Mouse (Mus musculus) forebrain, embryonic 12.5 days (tissue): ENCODE results near the gene Hif1an. TPM values are rescaled to one million over a fixed set of nuclear protein-coding genes. Genes with fewer than 3 reads are reported as not detected.

Experiments
- ATAC-seq: fragments of 200-750 bp; cut with Nextera tagmentation; 2 replicates; pipeline ENCODE4 v1.8.0; 2017; ENCODE audit warnings: moderate TSS enrichment; ENCODE audit not compliant: low FRiP score
- H3K27ac ChIP-seq: fragments of 300-500 bp; sonication (generic); 2 replicates; pipeline ENCODE4 v1.5.1; 2016; ENCODE audit warnings: mild to moderate bottlenecking
- H3K27me3 ChIP-seq: fragments of 300-500 bp; sonication (generic); 2 replicates; pipeline ENCODE4 v1.6.1; 2016; ENCODE audit warnings: mild to moderate bottlenecking
- H3K36me3 ChIP-seq: fragments of 300-500 bp; sonication (generic); replicated peaks from 2 replicates; pipeline ENCODE4 v1.6.1; 2016; ENCODE audit warnings: mild to moderate bottlenecking
- H3K4me1 ChIP-seq: fragments of 300-500 bp; sonication (generic); 2 replicates; pipeline ENCODE4 v1.6.1; 2016
- H3K4me2 ChIP-seq: fragments of 300-500 bp; sonication (generic); 2 replicates; pipeline ENCODE4 v1.6.1; 2016; ENCODE audit warnings: mild to moderate bottlenecking, moderate library complexity
- H3K4me3 ChIP-seq: fragments of 300-500 bp; sonication (generic); replicated peaks from 2 replicates; pipeline ENCODE4 v1.5.1; 2016; ENCODE audit warnings: mild to moderate bottlenecking
- H3K9ac ChIP-seq: fragments of 300-500 bp; sonication (generic); 2 replicates; pipeline ENCODE4 v1.6.1; 2016; ENCODE audit warnings: mild to moderate bottlenecking
- H3K9me3 ChIP-seq: fragments of 300-500 bp; sonication (generic); 2 replicates; pipeline ENCODE4 v1.6.1; 2016
- WGBS: fragments of 180-500 bp; shearing (Covaris S2); methylation state at CpG from one replicate; pipeline ENCODE4 v1.1.7; 2016; 5-methylcytosine and 5-hydroxymethylcytosine counted together
- polyA plus RNA-seq: library from polyadenylated mRNA; unstranded; fragments of >200 nt; fragmentation: Nextera tagmentation; extraction: Ambion mirVana; gene quantifications from 2 replicates; pipeline ENCODE4 v1.2.1, GENCODE M21; 2016

Hif1an gene
- 46.5 and 48.9 TPM in 2 replicates for polyA plus RNA-seq

- H3K27me3 ChIP-seq, result peaks cover 17% of the 10 kb centered on the region
- H3K9ac ChIP-seq, result peak within 1 kb of the TSS; percentile 59
- peak within 1 kb of the TSS; percentile 80 for H3K4me3 ChIP-seq
- ATAC-seq, result peak; percentile 99
- WGBS, result under 1% methylated on average over 33 of the region's 33 CpGs
- peaks cover 17% of the 10 kb centered on the region for H3K4me1 ChIP-seq
- H3K4me2 ChIP-seq, result peak within 1 kb of the TSS; percentile 77
- H3K9me3 ChIP-seq, result no peaks in the 10 kb centered on the region
- H3K36me3 ChIP-seq, result peaks cover 26% of the 10 kb centered on the region
- peak within 1 kb of the TSS; percentile 62 for H3K27ac ChIP-seq
Measured at GRCm38 (mm10) chr19:44562652-44563206, at the start of gene Hif1an. Gene Hif1an (plus strand): TSS chr19:44562850.

- Histone ChIP-seq H3K9me3 (no peaks in the 10 kb centered on the region), H3K4me3 (peak overlapping the region; percentile 13), H3K4me2 (peak overlapping the region; percentile 32), H3K27me3 (peaks cover 98% of the 10 kb centered on the region), H3K27ac (peak overlapping the region; percentile 82), H3K9ac (peak overlapping the region; percentile 21), H3K4me1 (peaks cover 64% of the 10 kb centered on the region), H3K36me3 (no peaks in the 10 kb centered on the region)
- no peak for ATAC-seq
- 5% methylated on average over 11 of the region's 11 CpGs for WGBS
Measured at GRCm38 (mm10) chr19:44513054-44513833, 49.4 kb upstream of the Hif1an start.

DNA sequence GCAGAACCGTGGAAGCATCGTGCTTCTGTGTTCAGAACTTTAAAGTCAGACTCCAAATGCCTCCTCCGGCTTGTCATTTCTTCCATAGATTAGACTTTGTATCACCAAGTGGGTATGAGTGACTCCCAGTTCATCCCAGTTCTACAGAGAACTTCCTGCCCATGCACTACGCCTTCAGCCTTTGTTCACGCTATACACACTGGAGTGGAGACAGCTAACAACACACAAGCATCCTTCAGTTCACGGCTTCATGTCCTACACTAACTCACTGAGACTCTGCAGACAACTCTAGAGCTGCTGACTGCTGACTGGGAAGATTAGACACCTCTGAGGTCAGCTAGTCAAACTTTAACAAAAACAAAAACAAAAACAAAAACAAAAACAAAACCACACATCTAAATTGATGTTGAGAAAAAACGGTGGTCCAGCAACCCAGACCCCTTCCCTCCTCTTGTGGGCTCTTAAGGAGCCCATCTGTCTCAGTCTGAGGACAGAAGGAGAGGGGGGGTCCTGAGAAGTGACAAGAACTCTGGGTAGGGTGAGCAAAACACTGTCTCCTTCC, 48.6 kb upstream of the Hif1an start:
- no peaks in the 10 kb centered on the region for H3K9me3 ChIP-seq
- 0 out of 2 replicates have a peak overlapping the region, but pooled peaks have one; percentile 13 for H3K4me3 ChIP-seq
- no peak overlapping the region for H3K9ac ChIP-seq
- 11% methylated on average over 7 of the region's 7 CpGs for WGBS
- H3K36me3 ChIP-seq, result no peaks in the 10 kb centered on the region
- H3K27ac ChIP-seq, result peak overlapping the region; percentile 82
- H3K4me2 ChIP-seq, result peak overlapping the region; percentile 32
- ATAC-seq, result no peak
- H3K4me1 ChIP-seq, result peaks cover 66% of the 10 kb centered on the region
- H3K27me3 ChIP-seq, result peaks cover 98% of the 10 kb centered on the region

DNA sequence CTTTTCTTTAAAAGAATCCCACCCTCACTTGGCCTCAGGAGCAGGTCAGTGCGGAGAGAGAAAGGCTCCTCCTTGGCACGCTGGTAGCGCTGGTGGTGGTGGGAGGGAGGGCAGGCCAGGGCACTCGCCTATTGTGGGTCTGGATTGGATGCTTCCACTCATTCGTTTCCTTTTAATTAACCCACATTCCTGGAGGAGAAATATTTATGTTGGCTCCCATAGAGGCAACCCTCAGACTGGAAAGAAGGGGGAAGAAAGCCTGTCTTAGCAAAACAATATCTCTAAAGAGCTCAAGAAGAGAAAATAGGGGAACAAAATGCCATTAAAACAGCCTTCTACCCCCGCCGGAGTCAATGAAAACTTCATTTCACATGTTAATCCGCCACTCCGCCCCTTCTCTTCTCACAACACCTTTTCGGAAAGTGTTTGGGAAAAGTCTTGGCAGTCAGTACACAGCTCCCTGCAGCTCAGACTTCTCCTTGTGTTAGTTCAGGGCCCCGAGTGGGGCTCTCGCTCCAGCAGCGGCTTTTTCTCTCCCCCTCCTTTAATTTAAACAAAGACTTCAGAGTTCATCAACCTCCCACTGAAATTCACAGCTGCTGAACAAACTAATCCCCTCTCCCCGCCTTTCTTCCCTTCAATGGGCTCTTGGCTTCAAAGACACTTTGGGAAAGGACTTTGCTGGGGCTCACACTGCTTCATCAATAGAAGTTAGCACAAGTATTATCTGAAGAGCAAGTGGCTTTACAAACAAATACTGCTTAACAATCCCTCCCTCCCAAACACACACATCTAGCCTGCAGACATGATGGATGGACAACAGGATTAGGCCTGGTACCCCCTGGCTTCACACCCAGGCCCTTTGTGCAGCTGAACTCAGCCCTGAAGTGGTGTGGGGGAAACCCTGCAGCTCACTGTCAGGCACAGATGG, 47.9 kb upstream of the Hif1an start:
- no peak overlapping the region for H3K4me3 ChIP-seq
- H3K4me2 ChIP-seq, result peak overlapping the region; percentile 32
- H3K9ac ChIP-seq, result no peak overlapping the region
- H3K36me3 ChIP-seq, result no peaks in the 10 kb centered on the region
- H3K27ac ChIP-seq, result peak overlapping the region; percentile 82
- H3K27me3 ChIP-seq, result peaks cover 96% of the 10 kb centered on the region
- peak; percentile 80 for ATAC-seq
- H3K4me1 ChIP-seq, result peaks cover 66% of the 10 kb centered on the region
- 2% methylated on average over 14 of the region's 14 CpGs for WGBS
- H3K9me3 ChIP-seq, result no peaks in the 10 kb centered on the region

GRCm38 (mm10) chr19:44515769-44516168, 46.9 kb upstream of the Hif1an start:
- Histone ChIP-seq H3K36me3 (no peaks in the 10 kb centered on the region), H3K9ac (0 out of 2 replicates have a peak overlapping the region, but pooled peaks have one; percentile 21), H3K9me3 (no peaks in the 10 kb centered on the region), H3K4me3 (no peak overlapping the region), H3K4me1 (peaks cover 57% of the 10 kb centered on the region), H3K27ac (peak overlapping the region; percentile 70), H3K4me2 (no peak overlapping the region), H3K27me3 (peaks cover 95% of the 10 kb centered on the region)
- ATAC-seq, result no peak
- 20% methylated on average over 6 of the region's 6 CpGs for WGBS

DNA sequence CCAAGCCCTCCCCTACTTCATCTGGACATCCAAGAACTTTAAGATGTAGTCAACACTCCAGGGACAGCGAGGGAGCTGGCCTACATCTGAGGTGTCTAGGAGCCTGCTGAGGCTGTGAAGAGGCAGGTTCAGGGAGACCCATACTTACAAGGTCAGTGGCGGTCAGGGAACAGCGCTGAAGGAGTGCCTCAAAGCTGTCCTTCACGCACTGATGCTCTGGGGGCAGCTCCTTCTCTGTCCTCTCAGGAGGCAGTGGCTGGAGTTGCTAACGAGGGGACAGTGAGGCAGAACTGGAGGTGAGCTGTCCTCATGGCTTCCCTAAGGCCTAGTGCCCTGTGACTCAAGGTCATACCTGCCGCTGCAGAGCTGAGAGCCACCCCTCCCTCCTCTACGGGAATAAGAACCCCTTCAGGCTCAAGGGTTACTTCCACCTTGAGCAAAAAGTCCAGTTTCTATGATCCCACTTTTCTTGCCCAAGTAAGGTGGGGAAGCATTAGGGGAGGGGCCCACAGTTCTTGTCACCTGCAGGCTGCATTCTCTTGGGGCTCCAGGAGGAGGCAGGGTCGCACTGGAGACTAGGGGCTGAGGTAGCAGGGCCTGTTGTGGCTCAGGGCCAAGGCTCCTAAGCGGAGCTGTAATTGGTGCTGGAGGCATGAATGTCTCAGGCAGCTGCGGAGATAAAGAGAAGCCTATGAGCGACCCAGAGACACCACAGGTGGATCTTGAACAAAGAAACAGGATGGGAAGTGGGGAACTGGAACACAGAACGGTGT, 44.5 kb upstream of the Hif1an start:
- H3K27ac ChIP-seq, result peak overlapping the region; percentile 46; the same call in 1 of the 2 replicates
- H3K9ac ChIP-seq, result no peak overlapping the region
- H3K9me3 ChIP-seq, result no peaks in the 10 kb centered on the region
- WGBS, result 36% methylated on average over 12 of the region's 12 CpGs
- H3K27me3 ChIP-seq, result peaks cover 89% of the 10 kb centered on the region
- peaks cover 34% of the 10 kb centered on the region for H3K4me1 ChIP-seq
- ATAC-seq, result no peak
- no peaks in the 10 kb centered on the region for H3K36me3 ChIP-seq
- no peak overlapping the region for H3K4me2 ChIP-seq
- H3K4me3 ChIP-seq, result no peak overlapping the region

DNA sequence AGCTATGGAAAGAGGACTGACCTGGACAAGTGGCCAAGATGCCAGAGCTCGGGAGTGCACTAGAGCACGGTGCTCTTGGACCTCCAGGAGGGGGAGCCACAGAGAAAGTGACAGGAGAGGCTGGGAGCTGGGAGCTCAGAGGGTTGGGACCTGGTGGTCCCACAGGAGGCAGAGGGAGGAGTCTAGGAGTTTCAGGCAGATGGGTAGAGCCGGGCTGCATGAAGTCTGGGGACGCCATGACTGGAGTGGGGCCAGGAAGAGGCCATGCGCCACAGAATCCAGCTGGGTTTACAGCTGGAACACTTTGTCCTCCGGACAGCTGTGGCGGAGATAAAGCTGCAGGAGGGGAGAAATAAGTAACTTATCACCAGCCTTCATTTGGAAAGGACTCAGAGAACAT, 43.5 kb upstream of the Hif1an start:
- no peak for ATAC-seq
- WGBS, result 29% methylated on average over 7 of the region's 7 CpGs
- no peak overlapping the region for H3K4me2 ChIP-seq
- no peak overlapping the region for H3K9ac ChIP-seq
- H3K27me3 ChIP-seq, result peaks cover 89% of the 10 kb centered on the region
- 0 out of 2 replicates have a peak overlapping the region, but pooled peaks have one; percentile 4 for H3K27ac ChIP-seq
- peaks cover 24% of the 10 kb centered on the region for H3K4me1 ChIP-seq
- H3K4me3 ChIP-seq, result no peak overlapping the region
- H3K9me3 ChIP-seq, result no peaks in the 10 kb centered on the region
- no peaks in the 10 kb centered on the region for H3K36me3 ChIP-seq

DNA sequence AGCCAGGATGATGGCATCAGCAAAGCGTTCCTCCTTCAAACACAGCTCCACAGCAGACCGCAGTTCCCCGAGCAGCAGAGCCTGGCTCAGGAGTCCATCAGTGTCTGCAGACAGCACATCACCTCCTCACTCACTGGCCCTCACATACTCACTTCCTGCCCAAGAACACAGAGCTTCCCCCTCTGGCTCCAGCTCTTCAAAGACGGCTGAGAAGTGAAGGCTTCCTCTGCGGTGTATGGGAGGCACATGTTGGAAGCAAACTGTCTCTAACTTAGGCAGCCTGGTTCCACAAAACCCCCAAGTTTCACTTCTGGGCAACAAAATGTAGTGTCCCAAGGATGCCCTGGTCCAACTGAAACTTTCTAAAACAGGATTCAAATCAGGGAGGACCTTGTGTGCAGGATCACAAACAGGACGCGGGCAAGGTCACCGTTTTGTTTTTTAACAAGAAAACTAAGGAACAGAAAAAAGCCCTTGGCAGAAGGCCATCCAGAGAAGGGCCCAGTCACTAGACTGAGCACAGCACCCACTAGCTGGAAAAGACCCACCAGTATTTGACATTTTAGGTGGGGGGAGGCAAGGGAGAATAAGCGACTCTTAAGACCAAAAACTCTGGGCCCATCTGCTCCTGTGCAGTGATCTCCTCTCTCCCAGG, 37.0 kb upstream of the Hif1an start:
- H3K4me3 ChIP-seq, result no peak overlapping the region
- ATAC-seq, result no peak
- no peaks in the 10 kb centered on the region for H3K4me1 ChIP-seq
- H3K36me3 ChIP-seq, result no peaks in the 10 kb centered on the region
- 84% methylated on average over 9 of the region's 9 CpGs for WGBS
- no peak overlapping the region for H3K4me2 ChIP-seq
- H3K9ac ChIP-seq, result no peak overlapping the region
- no peaks in the 10 kb centered on the region for H3K9me3 ChIP-seq
- H3K27me3 ChIP-seq, result peaks cover 83% of the 10 kb centered on the region
- no peak overlapping the region for H3K27ac ChIP-seq

DNA sequence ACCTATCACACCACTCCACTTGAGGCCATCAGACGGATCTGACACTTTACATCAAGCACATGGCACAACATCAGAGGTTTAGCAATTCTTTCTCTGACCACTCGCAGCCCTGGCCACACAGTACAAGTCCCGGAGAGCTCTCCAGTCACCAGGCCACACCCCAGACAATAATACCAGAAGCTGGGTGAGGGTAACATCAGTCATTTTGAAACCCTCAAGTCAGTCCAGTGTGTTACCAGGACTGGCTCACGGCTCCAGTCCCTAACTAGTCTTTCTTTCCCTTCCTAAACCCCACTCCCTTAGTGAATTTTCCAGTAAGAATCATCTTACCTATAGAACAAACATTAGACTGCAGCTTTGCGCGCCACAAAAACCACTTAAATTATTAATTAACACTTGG, 32.6 kb upstream of the Hif1an start:
- Histone ChIP-seq H3K4me2 (no peak overlapping the region), H3K4me1 (no peaks in the 10 kb centered on the region), H3K27me3 (peaks cover 86% of the 10 kb centered on the region), H3K36me3 (no peaks in the 10 kb centered on the region), H3K9me3 (no peaks in the 10 kb centered on the region), H3K27ac (no peak overlapping the region), H3K9ac (no peak overlapping the region), H3K4me3 (no peak overlapping the region)
- 84% methylated on average over 6 of the region's 6 CpGs for WGBS
- ATAC-seq, result no peak

- no peak overlapping the region for H3K4me2 ChIP-seq
- H3K27ac ChIP-seq, result no peak overlapping the region
- no peak for ATAC-seq
- H3K9ac ChIP-seq, result no peak overlapping the region
- 23% methylated on average over 3 of the region's 3 CpGs for WGBS
- H3K36me3 ChIP-seq, result no peaks in the 10 kb centered on the region
- peaks cover 5% of the 10 kb centered on the region; the same call in 1 of the 2 replicates for H3K9me3 ChIP-seq
- H3K4me1 ChIP-seq, result no peaks in the 10 kb centered on the region
- no peak overlapping the region for H3K4me3 ChIP-seq
- H3K27me3 ChIP-seq, result peaks cover 59% of the 10 kb centered on the region
Measured at GRCm38 (mm10) chr19:44535376-44535775, 27.3 kb upstream of the Hif1an start.

GRCm38 (mm10) chr19:44537416-44537815, 25.2 kb upstream of the Hif1an start:
- no peaks in the 10 kb centered on the region for H3K4me1 ChIP-seq
- no peak overlapping the region for H3K27ac ChIP-seq
- H3K9me3 ChIP-seq, result peaks cover 15% of the 10 kb centered on the region
- no peak overlapping the region for H3K4me3 ChIP-seq
- peaks cover 40% of the 10 kb centered on the region for H3K27me3 ChIP-seq
- H3K9ac ChIP-seq, result no peak overlapping the region
- H3K4me2 ChIP-seq, result no peak overlapping the region
- 87% methylated on average over 8 of the region's 8 CpGs for WGBS
- no peaks in the 10 kb centered on the region for H3K36me3 ChIP-seq
- no peak for ATAC-seq
